Mouse (Mus musculus) activated CD4-positive, CD25-positive, alpha-beta regulatory T cell, adult 4 months (primary cell): ENCODE measurements around the gene Nom1. TPM values are rescaled to one million over a fixed set of nuclear protein-coding genes. Genes with fewer than 3 reads are reported as not detected.

ENCODE experiments used
- polyA plus RNA-seq, 2 experiments: library from polyadenylated mRNA; unstranded; fragments of 100-300 nt; shearing (Covaris generic); gene quantifications; one replicate each; pipeline ENCODE4 v1.2.1; 2017

Gene Nom1
- polyA plus RNA-seq, 2 experiments from 2014 or later, result 9.2 to 11.9 TPM

Other genes with a start within 250 kb of the Nom1 start
- under 1 TPM; 0.50 to 0.94 TPM for gene Rnf32, start 238.7 kb upstream of the Nom1 start, polyA plus RNA-seq
- gene Lmbr1, start 56.3 kb upstream of the Nom1 start, polyA plus RNA-seq, result 1 to 10 TPM in 1 of 2 experiments, under 1 TPM in 1; 0.78 to 1.1 TPM
- gene Mnx1, start 43.8 kb downstream of the Nom1 start, polyA plus RNA-seq, result not detected
- gene Ube3c, start 134.6 kb downstream of the Nom1 start, polyA plus RNA-seq, result 10 to 100 TPM; 17.2 to 19.1 TPM